In genomic region chr11:75904982-75905381, GRCm38 (mm10) we compare ENCODE assay signal across 15 mouse cellular contexts. TPM values are rescaled to one million over a fixed set of nuclear protein-coding genes. Genes with fewer than 3 reads are reported as not detected.
DNase-seq lines count a peak whose midpoint lies in the region; ATAC-seq and TF ChIP-seq lines count a peak whose summit lies in the region.
"Had no signal": no experiment of that assay in that cellular context is flagged by ENCODE, and none has a peak within 500 bp of the region (broad histone marks: within the 10 kb centered on the region; RNA-seq: fewer than 3 reads in every experiment).

No protein-coding gene starts in this region.

- H3K36me3 ChIP-seq in midbrain, embryonic 11.5 days (ENCODE audit: control insufficient read depth, insufficient read depth, low read length): no peaks in the 10 kb centered on the region
- H3K36me3 ChIP-seq in midbrain, postnatal 0 days (ENCODE audit: insufficient read depth, low read length): peaks cover 2% of the 10 kb centered on the region; the same call in 1 of the 2 replicates
- no peaks in the 10 kb centered on the region for H3K36me3 ChIP-seq in lung, embryonic 16.5 days (ENCODE audit: control insufficient read depth, insufficient read depth, low read length)
- H3K36me3 ChIP-seq: neural tube, embryonic 13.5 days had no signal

- H3K27ac ChIP-seq in midbrain, embryonic 11.5 days (ENCODE audit: low read depth, low read length): no peak overlapping the region
- no peak overlapping the region for H3K27ac ChIP-seq in midbrain, postnatal 0 days (ENCODE audit: low read depth, low read length)
- H3K27ac ChIP-seq in lung, embryonic 16.5 days (ENCODE audit: low read length): peak overlapping the region; percentile 30; the same call in 1 of the 2 replicates
- H3K27ac ChIP-seq: neural tube, embryonic 13.5 days had no signal

- ATAC-seq in midbrain, embryonic 11.5 days (ENCODE audit: low FRiP score): no peak
- no peak for ATAC-seq in midbrain, postnatal 0 days (ENCODE audit: low FRiP score)
- peak; percentile 59 for ATAC-seq in lung, embryonic 16.5 days (ENCODE audit: low read depth)
- ATAC-seq: inflammation-experienced regulatory T-cells, adult 6 months had no signal

- H3K27me3 ChIP-seq in midbrain, embryonic 11.5 days (ENCODE audit: control insufficient read depth, insufficient read depth, low read length): no peaks in the 10 kb centered on the region
- no peaks in the 10 kb centered on the region for H3K27me3 ChIP-seq in midbrain, postnatal 0 days (ENCODE audit: insufficient read depth, low read length)
- H3K27me3 ChIP-seq in lung, embryonic 16.5 days (ENCODE audit: control insufficient read depth, insufficient read depth, low read depth, low read length): no peaks in the 10 kb centered on the region
- H3K27me3 ChIP-seq: neural tube, embryonic 13.5 days had no signal

- DNase-seq in midbrain, embryonic 11.5 days (ENCODE audit: low spot score, missing footprints): peak; percentile 57
- DNase-seq in midbrain, postnatal 0 days (ENCODE audit: low spot score): no peak
- peak; percentile 86 for DNase-seq in kidney, postnatal 14 days
- DNase-seq in layer of hippocampus, adult 8-10 months (ENCODE audit: low spot score in 2 of 2): no peak
- DNase-seq in embryo, embryonic 10.5 days (ENCODE audit: low spot score): no peak
- no peak for DNase-seq in heart, adult 9 months (ENCODE audit: low spot score in 2 of 2)
- DNase-seq in testis, postnatal 10 days (ENCODE audit: low spot score): no peak
- DNase-seq: adrenal gland, postnatal 36 days; cerebellum, adult 11 months; gastrocnemius, postnatal 14 days; heart, postnatal 14 days; right cerebral cortex, postnatal 14 days had no signal

- H3K9me3 ChIP-seq in midbrain, embryonic 11.5 days (ENCODE audit: control insufficient read depth, low read length): no peaks in the 10 kb centered on the region
- H3K9me3 ChIP-seq in midbrain, postnatal 0 days (ENCODE audit: low read length): no peaks in the 10 kb centered on the region
- no peaks in the 10 kb centered on the region for H3K9me3 ChIP-seq in lung, embryonic 16.5 days (ENCODE audit: control insufficient read depth, low read length)
- H3K9me3 ChIP-seq: neural tube, embryonic 13.5 days had no signal

- H3K9ac ChIP-seq in midbrain, embryonic 11.5 days (ENCODE audit: low read length): no peak overlapping the region
- H3K9ac ChIP-seq in midbrain, postnatal 0 days (replicated peaks; ENCODE audit: low read length, poor library complexity, severe bottlenecking): no peak overlapping the region
- H3K9ac ChIP-seq in lung, embryonic 16.5 days (ENCODE audit: low read length): no peak overlapping the region
- H3K9ac ChIP-seq: neural tube, embryonic 13.5 days had no signal

- no peak overlapping the region for H3K4me2 ChIP-seq in midbrain, embryonic 11.5 days
- no peak overlapping the region for H3K4me2 ChIP-seq in midbrain, postnatal 0 days (ENCODE audit: low read depth, low read length, poor library complexity, severe bottlenecking)
- no peak overlapping the region for H3K4me2 ChIP-seq in lung, embryonic 16.5 days (ENCODE audit: low read depth, low read length)
- H3K4me2 ChIP-seq: neural tube, embryonic 13.5 days had no signal

- H3K4me1 ChIP-seq in midbrain, embryonic 11.5 days (ENCODE audit: control insufficient read depth, insufficient read depth, low read length): peaks cover 10% of the 10 kb centered on the region
- 0 out of 2 replicates have a peak, but pooled peaks cover 3% of the 10 kb centered on the region for H3K4me1 ChIP-seq in midbrain, postnatal 0 days (ENCODE audit: insufficient read depth, low read length)
- H3K4me1 ChIP-seq in lung, embryonic 16.5 days (replicated peaks; ENCODE audit: control insufficient read depth, insufficient read depth, low read length): peaks cover 20% of the 10 kb centered on the region

- no peak for TF ChIP-seq CTCF in midbrain, postnatal 0 days (IDR thresholded peaks at IDR 0.05)

- WGBS in midbrain, embryonic 11.5 days: 76% methylated on average over 6 of the region's 6 CpGs
- whole genome bisulfite sequencing in midbrain, postnatal 0 days: 82% methylated on average over 6 of the region's 6 CpGs
- 31% methylated on average over 6 of the region's 6 CpGs for WGBS in lung, embryonic 16.5 days

- H3K4me3 ChIP-seq in midbrain, embryonic 11.5 days (ENCODE audit: low read depth, low read length): no peak overlapping the region
- no peak overlapping the region for H3K4me3 ChIP-seq in midbrain, postnatal 0 days (ENCODE audit: low read depth, low read length)
- no peak overlapping the region for H3K4me3 ChIP-seq in lung, embryonic 16.5 days (ENCODE audit: low read length)
- H3K4me3 ChIP-seq: neural tube, embryonic 13.5 days had no signal

RNA-seq across cellular contexts. Expression of gene Rph3al, which starts 33.2 kb away (rescaled TPM):
- 0.66 and 1.1 TPM in 2 replicates for polyA plus RNA-seq in midbrain, embryonic 11.5 days (2014; fragmentation: Nextera tagmentation; extraction: Ambion mirVana)
- 3.4 and 4.0 TPM in 2 replicates for total RNA-seq in midbrain, postnatal 0 days (2014; rRNA removed)
- 3.0 and 3.1 TPM in 2 replicates for polyA plus RNA-seq in midbrain, postnatal 0 days (2015; fragmentation: Nextera tagmentation; extraction: Ambion mirVana)
- 8.1 and 8.5 TPM in 2 replicates for polyA plus RNA-seq in lung, embryonic 16.5 days (2015; fragmentation: Nextera tagmentation; extraction: Ambion mirVana)
- 1 to 10 TPM; 4.4 to 7.6 (median 5.4) TPM for total RNA-seq in layer of hippocampus, adult 8-10 months (2022)

Comparison
In these comparisons a context has a peak if more than half of its experiments do, and no peak if none do; other contexts are left out.
1. DNase-seq: peak in midbrain, embryonic 11.5 days (single experiment) and kidney, postnatal 14 days (single experiment); none in midbrain, postnatal 0 days (single experiment), layer of hippocampus, adult 8-10 months (0 of 2), embryo, embryonic 10.5 days (single experiment), heart, adult 9 months (0 of 2) and testis, postnatal 10 days (single experiment).